Mouse (Mus musculus) neural tube, embryonic 11.5 days (tissue): ENCODE measurements around the gene Pstpip1. TPM values are rescaled to one million over a fixed set of nuclear protein-coding genes. Genes with fewer than 3 reads are reported as not detected.

Experiments used
- ATAC-seq: fragments of 200-750 bp; cut with Nextera tagmentation; 2 replicates; pipeline ENCODE4 v1.8.0; 2017; ENCODE audit warnings: moderate number of reproducible peaks, mild to moderate bottlenecking, moderate TSS enrichment, moderate library complexity; ENCODE audit not compliant: insufficient read depth, low FRiP score, low TSS enrichment
- DNase-seq: peaks from one replicate; pipeline ENCODE4 v3.0.0-alpha.2; 2015; ENCODE audit warnings: low spot score
- H3K27ac ChIP-seq: fragments of 300-500 bp; sonication (generic); 2 replicates; pipeline ENCODE4 v1.5.1; 2014; ENCODE audit warnings: low read depth, mild to moderate bottlenecking, low read length
- H3K27me3 ChIP-seq: fragments of 300-500 bp; sonication (generic); 2 replicates; pipeline ENCODE4 v1.6.1; 2014; ENCODE audit warnings: mild to moderate bottlenecking, low read length, mixed read lengths; ENCODE audit not compliant: control insufficient read depth, insufficient read depth
- H3K36me3 ChIP-seq: fragments of 300-500 bp; sonication (generic); 2 replicates; pipeline ENCODE4 v1.6.1; 2014; ENCODE audit warnings: mild to moderate bottlenecking, low read length, moderate library complexity, mixed read lengths; ENCODE audit not compliant: control insufficient read depth, insufficient read depth
- H3K4me1 ChIP-seq: fragments of 300-500 bp; sonication (generic); 2 replicates; pipeline ENCODE4 v1.6.1; 2014; ENCODE audit warnings: low read length, mixed read lengths; ENCODE audit not compliant: control insufficient read depth, insufficient read depth
- H3K4me2 ChIP-seq: fragments of 300-500 bp; sonication (generic); 2 replicates; pipeline ENCODE4 v1.6.1; 2014; ENCODE audit warnings: low read depth, mild to moderate bottlenecking, moderate library complexity
- H3K4me3 ChIP-seq: fragments of 300-500 bp; sonication (generic); 2 replicates; pipeline ENCODE4 v1.5.1; 2014; ENCODE audit warnings: low read depth, low read length
- H3K9ac ChIP-seq: fragments of 300-500 bp; sonication (generic); 2 replicates; pipeline ENCODE4 v1.6.1; 2014; ENCODE audit warnings: mild to moderate bottlenecking, low read length
- H3K9me3 ChIP-seq: fragments of 300-500 bp; sonication (generic); 2 replicates; pipeline ENCODE4 v1.6.1; 2016; ENCODE audit warnings: low read length; ENCODE audit not compliant: control insufficient read depth
- WGBS: fragments of 180-500 bp; shearing (Covaris S2); extraction: QIAGEN DNeasy Blood & Tissue Kit; methylation state at CpG from one replicate; pipeline ENCODE4 v1.1.7; 2014; 5-methylcytosine and 5-hydroxymethylcytosine counted together
- polyA plus RNA-seq: library from polyadenylated mRNA; unstranded; fragments of >200 nt; fragmentation: Nextera tagmentation; extraction: Ambion mirVana; gene quantifications from 2 replicates; pipeline ENCODE4 v1.2.1, GENCODE M21; 2014

The Pstpip1 gene
- polyA plus RNA-seq, 1 experiment from 2014 or later, result 0.48 TPM

GRCm38 (mm10) chr9:56151745-56152481 is 62.2 kb downstream of the Pstpip1 start:
- DNase-seq, result no peak
- 62% methylated on average over 7 of the region's 7 CpGs for WGBS
- no peak overlapping the region for H3K4me3 ChIP-seq
- H3K27me3 ChIP-seq, result no peaks in the 10 kb centered on the region
- no peaks in the 10 kb centered on the region for H3K36me3 ChIP-seq
- peaks cover 4% of the 10 kb centered on the region; the same call in 1 of the 2 replicates for H3K4me1 ChIP-seq
- no peak for ATAC-seq
- H3K4me2 ChIP-seq, result no peak overlapping the region
- H3K9ac ChIP-seq, result no peak overlapping the region
- H3K27ac ChIP-seq, result no peak overlapping the region
- H3K9me3 ChIP-seq, result no peaks in the 10 kb centered on the region

DNA sequence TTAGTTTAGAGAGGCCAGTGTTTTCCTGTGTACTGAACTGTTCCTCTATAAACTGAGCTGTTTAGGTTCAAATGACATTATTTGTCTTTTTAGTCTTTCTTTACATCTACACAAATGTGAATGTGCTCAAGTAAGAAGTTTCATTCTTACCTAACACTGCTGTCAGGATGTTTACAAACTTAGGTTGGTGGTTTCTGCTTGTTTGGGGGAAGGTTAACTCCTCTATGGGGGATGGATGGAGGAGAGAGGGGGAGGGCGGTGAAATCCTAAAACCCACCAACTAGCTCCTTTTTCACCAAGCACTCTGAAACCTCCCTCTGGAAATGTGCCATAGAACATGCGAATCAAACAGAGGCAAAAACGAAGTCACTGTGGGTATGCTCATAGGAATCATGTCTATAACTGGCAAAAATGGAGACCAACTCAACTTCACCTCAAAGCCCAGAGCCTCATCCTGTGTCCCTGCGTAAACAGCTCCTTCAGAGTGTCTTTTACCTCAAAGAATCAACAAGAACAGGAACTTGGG is 62.8 kb downstream of the Pstpip1 start:
- ATAC-seq (no peak), DNase-seq (no peak)
- Histone ChIP-seq H3K4me1 (peaks cover 4% of the 10 kb centered on the region; the same call in 1 of the 2 replicates), H3K9me3 (no peaks in the 10 kb centered on the region), H3K27me3 (no peaks in the 10 kb centered on the region), H3K4me2 (no peak overlapping the region), H3K27ac (no peak overlapping the region), H3K36me3 (no peaks in the 10 kb centered on the region), H3K4me3 (no peak overlapping the region), H3K9ac (no peak overlapping the region)
- 81% methylated on average over 4 of the region's 4 CpGs for WGBS

DNA sequence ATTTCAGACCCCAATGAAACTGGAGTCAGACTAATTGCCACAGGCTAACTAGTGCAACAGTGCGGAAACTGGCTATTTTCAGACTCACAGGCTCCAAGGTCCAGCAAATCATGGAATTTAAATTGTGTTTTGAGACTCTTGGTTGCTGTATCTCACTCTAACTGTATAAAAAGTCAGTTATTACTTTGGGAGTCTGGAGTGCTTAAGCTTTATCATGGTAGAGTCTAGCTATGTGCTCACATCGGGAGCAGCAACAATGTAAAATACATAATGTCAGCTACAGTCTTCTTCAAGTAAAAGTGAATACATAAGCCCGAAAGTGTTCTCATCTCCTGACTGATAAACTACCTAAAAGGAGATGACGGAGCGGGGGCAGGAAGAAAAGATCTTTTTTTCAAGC is 64.8 kb downstream of the Pstpip1 start:
- DNase-seq, result no peak
- WGBS, result 94% methylated on average over 5 of the region's 5 CpGs

GRCm38 (mm10) chr9:56158077-56158476 is 68.3 kb downstream of the Pstpip1 start:
- Histone ChIP-seq H3K4me2 (no peak overlapping the region), H3K27ac (no peak overlapping the region), H3K4me3 (no peak overlapping the region), H3K9ac (no peak overlapping the region), H3K27me3 (no peaks in the 10 kb centered on the region), H3K9me3 (no peaks in the 10 kb centered on the region), H3K36me3 (no peaks in the 10 kb centered on the region), H3K4me1 (peaks cover 13% of the 10 kb centered on the region)
- ATAC-seq (no peak), DNase-seq (no peak)
- WGBS, result 79% methylated on average over 2 of the region's 2 CpGs

More for the DNA sequence above, 64.8 kb downstream of the Pstpip1 start:
- Histone ChIP-seq H3K4me2 (no peak overlapping the region), H3K4me3 (no peak overlapping the region), H3K27ac (no peak overlapping the region), H3K36me3 (no peaks in the 10 kb centered on the region), H3K27me3 (no peaks in the 10 kb centered on the region), H3K9ac (no peak overlapping the region), H3K4me1 (peaks cover 15% of the 10 kb centered on the region), H3K9me3 (no peaks in the 10 kb centered on the region)
- ATAC-seq, result no peak

DNA sequence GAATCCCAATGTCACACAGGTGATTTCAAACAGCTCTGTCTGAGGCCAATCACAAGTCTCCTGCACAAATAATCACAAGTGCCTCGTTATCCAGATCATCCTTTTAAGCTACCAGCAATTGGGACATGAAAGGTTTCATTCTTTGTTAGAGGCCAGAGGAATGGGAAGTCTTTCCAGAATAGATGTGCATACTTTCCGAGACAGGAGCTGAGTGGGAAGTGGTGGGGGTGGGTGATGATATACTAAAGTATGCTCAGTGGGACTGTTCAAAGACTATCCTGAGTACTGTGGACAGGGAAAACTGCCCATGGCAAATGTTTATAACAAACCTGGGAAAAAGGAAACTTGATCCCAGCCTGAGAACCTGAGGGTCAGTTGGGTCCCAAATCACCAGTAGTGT is 69.7 kb downstream of the Pstpip1 start:
- Histone ChIP-seq H3K27ac (no peak overlapping the region), H3K9ac (peak overlapping the region; percentile 100)
- no peak for DNase-seq

DNA sequence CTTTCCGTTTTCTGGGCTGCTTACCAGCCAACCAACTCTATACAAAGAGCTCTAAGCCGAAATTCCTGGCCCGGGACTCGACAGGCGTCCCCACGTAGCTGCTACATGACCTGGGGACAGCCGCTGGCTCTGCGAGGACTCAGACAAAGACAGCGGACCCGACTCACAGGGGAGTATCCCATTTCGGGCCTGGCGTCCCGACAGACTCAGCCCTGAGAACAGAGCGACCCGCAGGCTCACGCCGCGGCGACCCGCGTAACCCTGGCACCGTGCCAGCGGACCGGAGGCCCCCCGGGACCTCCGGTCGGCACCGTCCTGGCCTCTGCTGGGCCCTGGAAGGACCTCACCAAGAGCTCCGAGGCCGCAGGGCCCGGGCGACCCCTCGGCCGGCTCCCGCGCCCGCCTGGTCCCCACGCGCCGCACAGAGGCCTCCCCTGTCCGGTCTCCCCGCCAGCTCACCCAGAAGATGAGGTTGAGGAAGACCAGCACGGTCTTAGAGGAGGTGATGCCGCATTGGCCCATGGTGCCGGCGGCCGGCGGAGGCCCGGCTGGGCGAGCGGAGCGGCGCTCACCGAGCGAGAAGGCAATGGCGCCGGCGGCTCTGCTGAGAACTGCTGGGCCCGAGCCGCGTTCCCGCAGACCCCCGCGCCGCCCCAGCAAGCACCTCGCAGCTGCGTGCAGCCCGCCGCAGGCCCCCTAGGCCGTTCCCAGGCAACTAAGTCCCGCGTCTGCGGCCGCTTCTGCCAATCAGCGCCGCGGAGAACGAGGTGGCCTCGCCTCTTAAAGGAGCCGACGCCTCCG is 70.8 kb downstream of the Pstpip1 start:
- peaks cover 13% of the 10 kb centered on the region for H3K4me1 ChIP-seq
- H3K4me2 ChIP-seq, result peak overlapping the region; percentile 75
- peak; percentile 96 for ATAC-seq
- H3K27me3 ChIP-seq, result no peaks in the 10 kb centered on the region
- peak overlapping the region; percentile 100 for H3K9ac ChIP-seq
- H3K27ac ChIP-seq, result peak overlapping the region; percentile 96
- no peaks in the 10 kb centered on the region for H3K36me3 ChIP-seq
- H3K9me3 ChIP-seq, result no peaks in the 10 kb centered on the region
- DNase-seq, result peak; percentile 95
- under 1% methylated on average over 77 of the region's 82 CpGs for WGBS
- H3K4me3 ChIP-seq, result peak overlapping the region; percentile 98

More for the DNA sequence above, 69.7 kb downstream of the Pstpip1 start:
- Histone ChIP-seq H3K36me3 (no peaks in the 10 kb centered on the region), H3K4me3 (peak overlapping the region; percentile 98), H3K9me3 (no peaks in the 10 kb centered on the region), H3K27me3 (no peaks in the 10 kb centered on the region), H3K4me1 (peaks cover 13% of the 10 kb centered on the region), H3K4me2 (peak overlapping the region; percentile 75)
- ATAC-seq, result no peak
- 9% methylated on average over 2 of the region's 2 CpGs for WGBS

- 94% methylated on average over 6 of the region's 6 CpGs for WGBS
- no peak for DNase-seq
These were observed 75.6 kb downstream of the Pstpip1 start, which contains the start of gene Tspan3 for GRCm38 (mm10) chr9:56165377-56165776. Tspan3 (minus strand) TSS chr9:56165477.

DNA sequence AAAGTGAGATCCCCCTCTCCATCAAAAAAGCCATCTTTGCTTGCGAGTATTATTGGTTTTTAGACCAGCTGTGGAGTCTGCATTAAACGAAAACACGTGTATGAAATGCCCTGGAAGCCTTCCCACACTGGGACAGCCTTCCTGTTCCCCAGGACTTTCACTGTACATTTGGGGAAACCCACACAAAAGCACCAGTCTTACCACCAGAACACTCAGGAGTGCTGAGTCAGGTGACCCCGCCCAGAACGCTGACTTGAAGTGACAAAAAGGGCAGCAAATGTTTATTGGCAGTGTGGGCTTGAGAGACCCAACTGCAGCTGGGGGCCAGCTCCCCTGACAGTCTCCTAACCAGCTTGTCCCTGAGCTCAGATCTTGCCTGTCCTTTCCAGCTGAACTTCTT is 76.4 kb downstream of the Pstpip1 start:
- Histone ChIP-seq H3K27ac (no peak overlapping the region), H3K4me1 (no peaks in the 10 kb centered on the region), H3K4me2 (no peak overlapping the region), H3K9ac (no peak overlapping the region), H3K36me3 (no peaks in the 10 kb centered on the region), H3K27me3 (no peaks in the 10 kb centered on the region), H3K9me3 (no peaks in the 10 kb centered on the region), H3K4me3 (no peak overlapping the region)
- no peak for DNase-seq
- WGBS, result 53% methylated on average over 5 of the region's 5 CpGs
- no peak for ATAC-seq

More at GRCm38 (mm10) chr9:56165377-56165776, 75.6 kb downstream of the Pstpip1 start, which contains the start of gene Tspan3:
- Histone ChIP-seq H3K4me1 (no peaks in the 10 kb centered on the region), H3K9me3 (no peaks in the 10 kb centered on the region), H3K9ac (no peak within 1 kb of the TSS), H3K27me3 (no peaks in the 10 kb centered on the region), H3K27ac (no peak within 1 kb of the TSS), H3K36me3 (no peaks in the 10 kb centered on the region), H3K4me3 (no peak within 1 kb of the TSS), H3K4me2 (no peak within 1 kb of the TSS)
- ATAC-seq, result no peak
